Mouse (Mus musculus): ENCODE measurements at regions not wholly inside any gene's neighbourhood (a gene's known extent, or its start where the extent isn't known, plus 50 kb on each side); places are given as distances from the start of the nearest gene placed in this dataset.
A peak's percentile ranks its signal among the peaks of the same experiment; 100 is the strongest.

- DNase-seq (ENCODE audit: low spot score in 2 of 2), result no peak
Observed at GRCm38 (mm10) chr7:68858471-68859210, 109.6 kb upstream of the Arrdc4 start.

- peak; percentile 14 to 17 for DNase-seq (ENCODE audit: low spot score in 2 of 2)
Observed at GRCm38 (mm10) chr7:68851981-68852575, 103.0 kb upstream of the Arrdc4 start.

- DNase-seq (ENCODE audit: low spot score in 2 of 2), result no peak
Observed at GRCm38 (mm10) chr7:68844606-68845005, 95.6 kb upstream of the Arrdc4 start.

- DNase-seq (ENCODE audit: low spot score in 2 of 2), result no peak
Observed at GRCm38 (mm10) chr7:68843374-68843773, 94.3 kb upstream of the Arrdc4 start.

- DNase-seq (ENCODE audit: low spot score in 2 of 2), result no peak
Observed at GRCm38 (mm10) chr7:68833977-68834791, 85.1 kb upstream of the Arrdc4 start.

GRCm38 (mm10) chr7:68833517-68833916, 84.5 kb upstream of the Arrdc4 start:
- no peak for DNase-seq (ENCODE audit: low spot score in 2 of 2)

- DNase-seq (ENCODE audit: low spot score in 2 of 2), result peak; percentile 80 to 92
Observed at GRCm38 (mm10) chr7:68829861-68830260, 80.8 kb upstream of the Arrdc4 start.

GRCm38 (mm10) chr7:68824399-68824798, 75.4 kb upstream of the Arrdc4 start:
- DNase-seq (ENCODE audit: low spot score in 2 of 2), result no peak

- no peak for DNase-seq (ENCODE audit: low spot score in 2 of 2)
Observed at GRCm38 (mm10) chr7:68823646-68824045, 74.6 kb upstream of the Arrdc4 start.

- DNase-seq (ENCODE audit: low spot score in 2 of 2), result peak; percentile 20 to 58
Observed at GRCm38 (mm10) chr7:68823189-68823588, 74.1 kb upstream of the Arrdc4 start.

- DNase-seq (ENCODE audit: low spot score in 2 of 2), result no peak
Observed at GRCm38 (mm10) chr7:68814823-68815666, 66.0 kb upstream of the Arrdc4 start.

- no peak for DNase-seq (ENCODE audit: low spot score in 2 of 2)
Observed at GRCm38 (mm10) chr7:68809782-68810181, 60.7 kb upstream of the Arrdc4 start.

Measured in frontal cortex, postnatal 25 days (tissue).